Mouse (Mus musculus) small intestine, adult 2 months (tissue): ENCODE measurements at regions not wholly inside any gene's neighbourhood (a gene's known extent, or its start where the extent isn't known, plus 50 kb on each side); places are given as distances from the start of the nearest gene placed in this dataset.

Experiments
- H3K27ac ChIP-seq: fragments of 200-500 bp; 2 replicates; pipeline ENCODE4 v1.5.1; 2012; ENCODE audit warnings: low read depth, low read length, control low read depth, inconsistent platforms; ENCODE audit not compliant: insufficient read depth
- H3K27me3 ChIP-seq: fragments of 200-500 bp; 2 replicates; pipeline ENCODE4 v1.6.1; 2012; ENCODE audit warnings: mild to moderate bottlenecking, moderate library complexity, low read length, inconsistent platforms; ENCODE audit not compliant: control insufficient read depth, insufficient read depth
- H3K36me3 ChIP-seq: fragments of 200-500 bp; 2 replicates; pipeline ENCODE4 v1.6.1; 2012; ENCODE audit warnings: mild to moderate bottlenecking, low read length, control low read depth, inconsistent platforms; ENCODE audit not compliant: control insufficient read depth, insufficient read depth
- H3K4me1 ChIP-seq: fragments of 200-500 bp; 2 replicates; pipeline ENCODE4 v1.6.1; 2012; ENCODE audit warnings: low read length, inconsistent platforms, mixed read lengths; ENCODE audit not compliant: control insufficient read depth, insufficient read depth, insufficient read length
- H3K4me3 ChIP-seq: fragments of 200-500 bp; 2 replicates; pipeline ENCODE4 v1.5.1; 2012; ENCODE audit warnings: low read depth, mild to moderate bottlenecking, control low read depth, inconsistent platforms, low read length, moderate library complexity
- CTCF ChIP-seq: fragments of 200-500 bp; IDR thresholded peaks from 2 replicates; pipeline ENCODE4 v1.5.1; 2012; ENCODE audit warnings: low read depth, mild to moderate bottlenecking, control low read depth, inconsistent platforms, low read length, moderate library complexity, mixed read lengths; ENCODE audit not compliant: insufficient replicate concordance, insufficient read length; ENCODE audit errors: extremely low read depth
- POLR2A ChIP-seq: fragments of 200-500 bp; IDR thresholded peaks from 2 replicates; pipeline ENCODE4 v1.6.1; 2012; ENCODE audit warnings: low read depth, mild to moderate bottlenecking, control low read depth, inconsistent platforms, low read length, moderate library complexity
- WGBS: fragments of 180-500 bp; shearing (Covaris S2); methylation state at CpG from one replicate; pipeline ENCODE4 v1.1.7; 2018; 5-methylcytosine and 5-hydroxymethylcytosine counted together

- peaks cover 6% of the 10 kb centered on the region; the same call in 1 of the 2 replicates for H3K4me1 ChIP-seq
- WGBS, result 92% methylated on average over 7 of the region's 7 CpGs
- TF ChIP-seq CTCF (no peak), POLR2A (no peak)
- H3K27me3 ChIP-seq, result no peaks in the 10 kb centered on the region
- no peak overlapping the region for H3K27ac ChIP-seq
- no peak overlapping the region for H3K4me3 ChIP-seq
- H3K36me3 ChIP-seq, result no peaks in the 10 kb centered on the region
These were observed 53.2 kb upstream of the Ezh2 start for GRCm38 (mm10) chr6:47648316-47648715.

- Histone ChIP-seq H3K36me3 (no peaks in the 10 kb centered on the region), H3K4me1 (peaks cover 6% of the 10 kb centered on the region; the same call in 1 of the 2 replicates), H3K27me3 (no peaks in the 10 kb centered on the region), H3K4me3 (no peak overlapping the region), H3K27ac (no peak overlapping the region)
- 88% methylated on average over 8 of the region's 8 CpGs for WGBS
- TF ChIP-seq CTCF (no peak), POLR2A (no peak)
These were observed 52.7 kb upstream of the Ezh2 start for GRCm38 (mm10) chr6:47647876-47648275.

- H3K4me3 ChIP-seq, result no peak overlapping the region
- no peaks in the 10 kb centered on the region for H3K36me3 ChIP-seq
- TF ChIP-seq CTCF (no peak), POLR2A (no peak)
- H3K27ac ChIP-seq, result no peak overlapping the region
- no peaks in the 10 kb centered on the region for H3K27me3 ChIP-seq
- 76% methylated on average over 14 of the region's 14 CpGs for WGBS
- peaks cover 6% of the 10 kb centered on the region; the same call in 1 of the 2 replicates for H3K4me1 ChIP-seq
These were observed 51.8 kb upstream of the Ezh2 start for GRCm38 (mm10) chr6:47646731-47647567.

GRCm38 (mm10) chr6:47646022-47646421, 50.9 kb upstream of the Ezh2 start:
- Histone ChIP-seq H3K4me3 (no peak overlapping the region), H3K36me3 (no peaks in the 10 kb centered on the region), H3K27ac (no peak overlapping the region), H3K4me1 (peaks cover 6% of the 10 kb centered on the region; the same call in 1 of the 2 replicates), H3K27me3 (no peaks in the 10 kb centered on the region)
- no peak for TF ChIP-seq POLR2A
- TF ChIP-seq CTCF, result no peak
- WGBS, result 18% methylated on average over 1 of the region's 1 CpGs
